Mouse (Mus musculus): ENCODE results near the gene Anxa10. TPM values are rescaled to one million over a fixed set of nuclear protein-coding genes. Genes with fewer than 3 reads are reported as not detected.
A peak's percentile ranks its signal among the peaks of the same experiment; 100 is the strongest.

The Anxa10 gene
- polyA plus RNA-seq (2016; fragmentation: Nextera tagmentation; extraction: Ambion mirVana): not detected in 2 replicates

- no peak within 1 kb of the TSS for H3K27ac ChIP-seq (replicated peaks)
- no peaks in the 10 kb centered on the region for H3K27me3 ChIP-seq (replicated peaks; ENCODE audit: low read depth, poor library complexity, severe bottlenecking)
- WGBS: 87% methylated on average over 2 of the region's 2 CpGs
- H3K36me3 ChIP-seq (replicated peaks): no peaks in the 10 kb centered on the region
- no peaks in the 10 kb centered on the region for H3K9me3 ChIP-seq
- H3K4me1 ChIP-seq: no peaks in the 10 kb centered on the region
- H3K4me3 ChIP-seq: no peak within 1 kb of the TSS
- no peak for DNase-seq (ENCODE audit: low spot score)
Observed at GRCm38 (mm10) chr8:62123098-62123497, at the start of gene Anxa10. Gene Anxa10 (minus strand): TSS chr8:62123150.

DNA sequence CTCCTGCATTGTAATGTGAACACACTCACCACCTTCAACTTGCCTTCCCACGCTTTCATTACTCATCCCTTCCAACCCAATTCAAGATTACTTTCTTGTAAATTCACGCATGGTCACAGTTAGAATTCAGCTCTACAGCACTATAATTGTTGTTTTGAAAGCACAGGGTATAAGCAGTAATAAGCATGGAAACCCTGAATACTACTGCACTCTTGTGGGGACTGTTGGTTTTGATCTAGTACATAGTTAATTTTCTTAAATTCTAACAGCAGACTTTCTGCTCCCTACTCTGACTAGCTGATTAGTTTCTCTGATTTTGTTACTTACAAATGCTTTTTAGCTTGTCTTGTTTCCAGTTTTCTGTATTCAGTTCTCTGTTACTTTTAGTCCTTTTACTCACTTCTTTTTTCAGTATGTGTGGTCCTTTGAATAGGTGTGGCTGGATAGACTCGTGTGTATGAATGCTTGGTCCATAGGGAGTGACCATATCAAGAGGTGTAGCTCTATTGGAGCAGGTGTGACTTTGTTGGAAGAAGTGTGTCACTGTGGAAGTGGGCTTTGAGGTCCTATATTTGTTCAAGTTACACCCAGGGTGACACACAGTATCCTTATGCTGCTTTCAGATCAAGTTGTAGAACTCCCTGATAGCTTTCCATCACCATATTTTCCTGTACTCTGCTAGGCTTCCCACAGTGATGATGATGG lies 9.9 kb upstream of the Anxa10 start:
- WGBS: 87% methylated on average over 3 of the region's 3 CpGs
- Histone ChIP-seq H3K36me3 (replicated peaks) (no peaks in the 10 kb centered on the region), H3K9me3 (no peaks in the 10 kb centered on the region), H3K27me3 (replicated peaks; ENCODE audit: low read depth, poor library complexity, severe bottlenecking) (no peaks in the 10 kb centered on the region), H3K4me1 (no peaks in the 10 kb centered on the region), H3K4me3 (no peak overlapping the region), H3K27ac (replicated peaks) (no peak overlapping the region)
- DNase-seq (ENCODE audit: low spot score): no peak

- no peak for DNase-seq (ENCODE audit: low spot score)
- 90% methylated on average over 2 of the region's 2 CpGs for WGBS
- Histone ChIP-seq H3K36me3 (replicated peaks) (no peaks in the 10 kb centered on the region), H3K27ac (replicated peaks) (no peak overlapping the region), H3K27me3 (replicated peaks; ENCODE audit: low read depth, poor library complexity, severe bottlenecking) (no peaks in the 10 kb centered on the region), H3K4me3 (no peak overlapping the region), H3K9me3 (no peaks in the 10 kb centered on the region), H3K4me1 (no peaks in the 10 kb centered on the region)
Observed at GRCm38 (mm10) chr8:62097213-62097612, 25.7 kb downstream of the Anxa10 start.

DNA sequence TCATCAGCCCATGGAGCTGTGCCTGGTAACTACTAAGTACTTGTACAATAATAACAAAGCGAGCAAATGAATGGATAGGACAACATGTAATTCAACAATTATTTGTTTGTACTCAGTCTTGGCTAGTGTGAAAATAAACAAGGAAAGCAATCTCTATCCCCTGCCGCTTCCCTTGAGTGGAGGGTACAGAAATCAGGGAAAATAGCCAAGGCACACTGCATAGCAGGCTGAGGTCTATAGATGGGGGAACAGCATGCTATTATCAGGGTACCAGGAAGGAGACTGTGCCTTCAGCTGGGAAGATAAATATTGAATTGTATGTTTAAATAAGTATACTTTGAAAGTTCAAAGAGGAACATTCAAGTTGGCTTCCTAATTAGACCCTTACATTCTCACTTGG lies 41.1 kb downstream of the Anxa10 start:
- no peak for DNase-seq (ENCODE audit: low spot score)
- H3K36me3 ChIP-seq (replicated peaks): no peaks in the 10 kb centered on the region
- H3K4me3 ChIP-seq: no peak overlapping the region
- H3K27ac ChIP-seq (replicated peaks): no peak overlapping the region
- no peaks in the 10 kb centered on the region for H3K27me3 ChIP-seq (replicated peaks; ENCODE audit: low read depth, poor library complexity, severe bottlenecking)
- H3K9me3 ChIP-seq: no peaks in the 10 kb centered on the region
- H3K4me1 ChIP-seq: no peaks in the 10 kb centered on the region
- WGBS: 86% methylated on average over 2 of the region's 2 CpGs

DNA sequence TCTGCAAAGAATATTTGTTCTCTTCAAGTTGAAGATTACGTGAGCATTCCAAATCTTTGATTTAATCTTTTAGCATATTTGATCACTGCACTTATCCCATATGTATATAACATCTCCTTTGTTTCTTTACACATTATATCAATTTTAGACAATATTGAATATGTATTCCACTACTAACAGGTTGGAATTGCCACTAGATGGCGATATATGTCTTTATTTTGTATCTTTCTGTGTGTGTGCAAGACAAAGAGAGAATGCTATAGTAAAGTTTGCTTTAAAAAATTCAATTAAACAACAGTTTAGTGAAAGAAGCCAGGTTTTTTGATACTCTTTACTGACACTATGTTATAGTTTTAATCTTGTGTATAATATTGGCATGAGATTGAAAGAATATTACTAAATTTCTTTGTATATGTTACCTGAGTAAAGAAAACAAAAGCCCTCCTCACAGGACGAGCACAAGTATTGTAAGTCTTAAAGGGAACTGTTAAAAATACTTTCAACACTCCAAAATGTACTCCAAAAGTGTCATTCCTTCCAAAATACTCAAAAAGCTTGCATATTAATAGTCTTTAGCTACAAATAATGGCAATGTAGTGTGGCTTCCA lies 42.7 kb downstream of the Anxa10 start:
- no peaks in the 10 kb centered on the region for H3K4me1 ChIP-seq
- no peak overlapping the region for H3K27ac ChIP-seq (replicated peaks)
- DNase-seq (ENCODE audit: low spot score): no peak
- whole genome bisulfite sequencing: 49% methylated on average over 3 of the region's 3 CpGs
- H3K27me3 ChIP-seq (replicated peaks; ENCODE audit: low read depth, poor library complexity, severe bottlenecking): no peaks in the 10 kb centered on the region
- no peak overlapping the region for H3K4me3 ChIP-seq
- H3K9me3 ChIP-seq: no peaks in the 10 kb centered on the region
- H3K36me3 ChIP-seq (replicated peaks): no peaks in the 10 kb centered on the region

GRCm38 (mm10) chr8:62068305-62068704 lies 54.6 kb downstream of the Anxa10 start:
- no peak overlapping the region for H3K27ac ChIP-seq (replicated peaks)
- no peak for DNase-seq (ENCODE audit: low spot score)
- H3K36me3 ChIP-seq (replicated peaks): no peaks in the 10 kb centered on the region
- H3K27me3 ChIP-seq (replicated peaks; ENCODE audit: low read depth, poor library complexity, severe bottlenecking): no peaks in the 10 kb centered on the region
- no peaks in the 10 kb centered on the region for H3K4me1 ChIP-seq
- no peaks in the 10 kb centered on the region for H3K9me3 ChIP-seq
- H3K4me3 ChIP-seq: no peak overlapping the region

DNA sequence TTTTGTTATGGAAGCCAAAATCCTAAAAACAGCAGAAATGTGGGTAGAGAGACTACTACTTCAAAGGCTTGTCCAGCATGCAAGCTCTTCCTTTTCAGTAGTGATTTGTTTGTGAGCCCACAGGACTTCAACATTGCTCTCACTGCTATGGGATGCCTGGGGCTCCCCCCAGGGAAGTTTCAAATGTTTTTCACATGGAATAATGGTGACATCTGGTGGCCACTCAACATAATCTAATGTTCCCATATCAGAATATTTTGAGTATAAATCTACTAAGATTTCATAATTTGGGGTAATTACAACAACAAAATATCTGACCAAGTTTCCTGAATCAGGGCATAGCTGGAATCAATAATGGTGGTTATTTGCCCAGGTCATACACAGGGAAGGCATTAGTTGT lies 62.6 kb downstream of the Anxa10 start:
- DNase-seq (ENCODE audit: low spot score): no peak

DNA sequence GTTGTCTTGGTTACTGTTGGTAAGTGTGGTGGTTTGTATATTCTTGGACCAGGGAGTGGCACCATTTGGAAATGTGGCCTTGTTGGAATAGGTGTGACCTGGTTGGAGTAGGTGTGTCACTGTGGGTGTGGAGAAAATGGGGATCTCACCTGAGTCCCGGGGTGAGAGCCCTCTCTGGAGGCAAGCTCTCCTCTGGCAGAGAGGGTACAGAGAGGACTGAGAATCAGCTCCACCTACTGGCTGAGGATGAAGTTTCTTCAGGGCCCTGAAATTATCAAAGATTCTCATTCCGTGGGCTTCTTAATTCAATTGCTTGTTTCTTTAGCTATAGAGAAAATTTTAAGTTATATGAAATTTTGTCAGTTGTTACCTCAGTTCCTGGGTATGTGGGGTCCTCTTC lies 76.1 kb downstream of the Anxa10 start:
- Histone ChIP-seq H3K4me3 (no peak overlapping the region), H3K36me3 (replicated peaks) (no peaks in the 10 kb centered on the region), H3K27ac (replicated peaks) (no peak overlapping the region), H3K9me3 (no peaks in the 10 kb centered on the region), H3K4me1 (no peaks in the 10 kb centered on the region), H3K27me3 (replicated peaks; ENCODE audit: low read depth, poor library complexity, severe bottlenecking) (no peaks in the 10 kb centered on the region)
- WGBS: 49% methylated on average over 2 of the region's 2 CpGs
- peak; percentile 9 for DNase-seq (ENCODE audit: low spot score)

More for the DNA sequence above, 62.6 kb downstream of the Anxa10 start:
- Histone ChIP-seq H3K27ac (replicated peaks) (no peak overlapping the region), H3K4me1 (no peaks in the 10 kb centered on the region), H3K9me3 (no peaks in the 10 kb centered on the region), H3K27me3 (replicated peaks; ENCODE audit: low read depth, poor library complexity, severe bottlenecking) (no peaks in the 10 kb centered on the region), H3K4me3 (no peak overlapping the region), H3K36me3 (replicated peaks) (no peaks in the 10 kb centered on the region)

DNA sequence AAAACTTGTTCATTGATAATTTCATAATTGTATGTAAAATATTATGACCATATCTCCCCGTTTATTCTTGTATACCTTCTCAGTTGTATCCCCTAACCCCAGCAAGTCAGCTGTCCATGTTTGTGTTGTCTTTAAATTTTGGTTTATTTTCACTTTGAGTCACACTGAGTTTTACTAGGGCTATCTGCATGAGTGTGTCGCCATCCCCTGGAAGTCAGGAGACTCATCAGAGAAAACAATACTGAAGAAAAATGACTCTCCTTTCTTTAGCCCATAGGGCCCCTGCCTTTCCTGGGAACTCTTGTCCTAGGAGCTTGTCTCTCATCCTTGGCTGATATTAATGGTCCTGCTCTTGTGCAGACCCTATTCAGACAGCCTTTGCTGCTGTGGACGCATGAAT lies 88.6 kb downstream of the Anxa10 start:
- Histone ChIP-seq H3K4me1 (no peaks in the 10 kb centered on the region), H3K9me3 (no peaks in the 10 kb centered on the region), H3K27me3 (replicated peaks; ENCODE audit: low read depth, poor library complexity, severe bottlenecking) (no peaks in the 10 kb centered on the region), H3K4me3 (no peak overlapping the region), H3K36me3 (replicated peaks) (no peaks in the 10 kb centered on the region), H3K27ac (replicated peaks) (no peak overlapping the region)
- no peak for DNase-seq (ENCODE audit: low spot score)
- WGBS: 72% methylated on average over 3 of the region's 3 CpGs

DNA sequence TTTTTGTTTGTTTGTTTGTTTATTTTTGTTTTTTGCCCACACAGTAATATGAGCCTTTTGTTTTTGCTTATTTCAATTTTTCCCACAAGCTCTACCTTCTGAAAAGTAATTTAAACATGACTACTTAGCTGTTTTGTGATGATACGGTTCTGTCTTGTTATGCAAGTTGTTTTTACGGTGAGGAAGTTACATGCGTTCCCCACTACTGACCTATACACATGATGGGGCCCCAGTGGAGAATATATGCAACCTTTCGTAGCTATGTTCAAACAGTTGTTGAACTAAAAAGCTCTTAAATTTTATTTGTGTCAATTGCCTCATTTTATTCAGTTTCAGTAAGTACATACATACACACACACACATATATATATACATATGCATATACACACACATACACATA lies 108.4 kb downstream of the Anxa10 start:
- Histone ChIP-seq H3K4me1 (no peaks in the 10 kb centered on the region), H3K27me3 (replicated peaks; ENCODE audit: low read depth, poor library complexity, severe bottlenecking) (no peaks in the 10 kb centered on the region), H3K4me3 (no peak overlapping the region), H3K27ac (replicated peaks) (no peak overlapping the region), H3K36me3 (replicated peaks) (no peaks in the 10 kb centered on the region), H3K9me3 (no peaks in the 10 kb centered on the region)
- WGBS: 91% methylated on average over 4 of the region's 4 CpGs
- no peak for DNase-seq (ENCODE audit: low spot score)

DNA sequence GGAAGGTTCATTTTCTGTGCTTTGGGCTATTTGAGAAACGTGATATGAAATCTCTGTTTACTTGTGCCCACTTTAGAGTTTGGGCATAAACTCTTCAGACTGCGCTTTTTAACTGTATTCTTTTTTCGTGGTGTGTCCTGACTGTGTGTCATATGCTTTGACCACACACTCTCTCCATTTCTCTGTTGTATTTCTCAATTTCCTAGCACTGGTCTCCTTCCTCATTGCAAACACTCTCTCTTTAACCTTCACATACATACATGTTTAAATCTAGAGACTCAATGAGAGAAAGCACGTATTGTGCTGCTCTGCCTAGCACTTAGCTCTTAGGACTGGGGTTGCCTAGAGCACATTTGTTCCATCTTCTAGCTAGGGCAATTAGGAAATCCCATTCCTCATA lies 108.8 kb downstream of the Anxa10 start:
- Histone ChIP-seq H3K36me3 (replicated peaks) (no peaks in the 10 kb centered on the region), H3K27ac (replicated peaks) (no peak overlapping the region), H3K27me3 (replicated peaks; ENCODE audit: low read depth, poor library complexity, severe bottlenecking) (no peaks in the 10 kb centered on the region), H3K4me3 (no peak overlapping the region), H3K4me1 (no peaks in the 10 kb centered on the region), H3K9me3 (peaks cover 1% of the 10 kb centered on the region; the same call in 1 of the 2 replicates)
- no peak for DNase-seq (ENCODE audit: low spot score)
- 90% methylated on average over 4 of the region's 4 CpGs for WGBS
